Mouse (Mus musculus) hindbrain, embryonic 14.5 days (tissue): ENCODE data around the gene Gm6169. TPM values are rescaled to one million over a fixed set of nuclear protein-coding genes. Genes with fewer than 3 reads are reported as not detected.
"Not testable (repeated sequence)": the region's sequence is repeated elsewhere in the genome, so short reads cannot be mapped to it uniquely, and the experiment has no call there.

Source experiments
- ATAC-seq: fragments of 200-750 bp; cut with Nextera tagmentation; 2 replicates; pipeline ENCODE4 v1.8.0; 2017; ENCODE audit warnings: moderate number of reproducible peaks, mild to moderate bottlenecking, moderate TSS enrichment, moderate library complexity; ENCODE audit not compliant: low FRiP score
- DNase-seq: peaks from one replicate; pipeline ENCODE4 v3.0.0-alpha.2; 2015; ENCODE audit warnings: low spot score
- H3K27ac ChIP-seq: fragments of 300-500 bp; sonication (generic); 2 replicates; pipeline ENCODE4 v1.5.1; 2014; ENCODE audit warnings: mild to moderate bottlenecking, moderate library complexity
- H3K27me3 ChIP-seq: fragments of 300-500 bp; sonication (generic); 2 replicates; pipeline ENCODE4 v1.6.1; 2014; ENCODE audit warnings: mild to moderate bottlenecking, low read length, mixed read lengths; ENCODE audit not compliant: control insufficient read depth, insufficient read depth
- H3K36me3 ChIP-seq: fragments of 300-500 bp; sonication (generic); replicated peaks from 2 replicates; pipeline ENCODE4 v1.6.1; 2014; ENCODE audit not compliant: control insufficient read depth, insufficient read depth
- H3K4me1 ChIP-seq: fragments of 300-500 bp; sonication (generic); replicated peaks from 2 replicates; pipeline ENCODE4 v1.6.1; 2014; ENCODE audit warnings: antibody characterized with exemption, low read length, mixed read lengths; ENCODE audit not compliant: control insufficient read depth, insufficient read depth
- H3K4me2 ChIP-seq: fragments of 300-500 bp; sonication (generic); replicated peaks from 2 replicates; pipeline ENCODE4 v1.6.1; 2014; ENCODE audit warnings: mild to moderate bottlenecking, moderate library complexity
- H3K4me3 ChIP-seq: fragments of 300-500 bp; sonication (generic); replicated peaks from 2 replicates; pipeline ENCODE4 v1.5.1; 2014; ENCODE audit warnings: mild to moderate bottlenecking, low read length
- H3K9ac ChIP-seq: fragments of 300-500 bp; sonication (generic); 2 replicates; pipeline ENCODE4 v1.6.1; 2014
- H3K9me3 ChIP-seq: fragments of 300-500 bp; sonication (generic); 2 replicates; pipeline ENCODE4 v1.6.1; 2016; ENCODE audit warnings: low read length; ENCODE audit not compliant: control insufficient read depth
- WGBS: fragments of 180-500 bp; shearing (Covaris S2); extraction: QIAGEN DNeasy Blood & Tissue Kit; methylation state at CpG from one replicate; pipeline ENCODE4 v1.1.7; 2014; 5-methylcytosine and 5-hydroxymethylcytosine counted together
- polyA plus RNA-seq: library from polyadenylated mRNA; unstranded; fragments of >200 nt; fragmentation: Nextera tagmentation; extraction: Ambion mirVana; gene quantifications from 2 replicates; pipeline ENCODE4 v1.2.1, GENCODE M21; 2014

The Gm6169 gene
- 0.60 and 1.2 TPM in 2 replicates for polyA plus RNA-seq

DNA sequence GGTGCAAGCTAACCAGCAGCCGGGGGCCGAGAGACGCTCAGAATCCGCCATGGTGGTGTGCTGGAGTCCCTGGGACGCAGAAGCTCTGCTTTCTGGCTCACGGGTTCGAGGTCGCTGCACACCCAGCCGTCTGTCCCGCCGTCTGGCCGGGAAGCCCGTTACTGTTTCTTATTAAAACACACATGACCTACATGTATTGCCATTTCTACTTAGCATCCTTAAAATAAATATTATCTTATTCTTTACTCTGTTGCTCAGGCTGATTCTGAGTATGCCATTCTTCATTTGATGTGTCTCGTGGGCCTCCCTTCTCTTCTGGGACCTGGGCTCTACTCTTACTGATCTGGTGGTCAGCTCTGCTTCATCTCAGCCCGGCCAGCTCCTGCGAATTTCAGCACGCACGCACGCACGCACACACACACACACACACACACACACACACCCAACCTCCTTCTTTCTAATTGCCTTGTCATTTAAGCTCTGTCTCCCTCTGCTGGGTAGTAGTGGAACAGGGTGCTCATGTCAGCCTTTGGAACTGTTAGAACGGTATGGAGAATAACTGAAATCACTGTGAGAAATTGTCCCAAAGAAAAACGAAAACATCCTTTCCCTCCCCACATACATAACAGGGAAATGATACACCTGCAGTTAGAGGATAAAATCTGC lies at the start of gene Gm6169:
Gm6169 (minus strand) TSS at position 51 of the 666 bp plus-strand sequence.
- 80% methylated on average over 22 of the region's 22 CpGs for WGBS
- ATAC-seq, result peak; percentile 53; the same call in 1 of the 2 replicates

GRCm38 (mm10) chr13:97145834-97146233 lies 46.8 kb upstream of the Gm6169 start:
- H3K36me3 ChIP-seq, result peaks cover 71% of the 10 kb centered on the region
- WGBS, result 61% methylated on average over 4 of the region's 4 CpGs
- DNase-seq, result peak; percentile 68

More for the DNA sequence above, at the start of gene Gm6169:
- Histone ChIP-seq H3K36me3 (peaks cover 20% of the 10 kb centered on the region), H3K27me3 (no peaks in the 10 kb centered on the region), H3K27ac (no peak within 1 kb of the TSS), H3K9ac (no peak within 1 kb of the TSS), H3K4me3 (no peak within 1 kb of the TSS), H3K9me3 (no peaks in the 10 kb centered on the region), H3K4me1 (no peaks in the 10 kb centered on the region), H3K4me2 (no peak within 1 kb of the TSS)
- DNase-seq, result peak; percentile 76

GRCm38 (mm10) chr13:97142321-97142720 lies 43.3 kb upstream of the Gm6169 start:
- Histone ChIP-seq H3K9ac (no peak overlapping the region), H3K4me3 (no peak overlapping the region), H3K4me1 (peaks cover 8% of the 10 kb centered on the region), H3K9me3 (no peaks in the 10 kb centered on the region), H3K27ac (no peak overlapping the region), H3K36me3 (peaks cover 40% of the 10 kb centered on the region), H3K27me3 (no peaks in the 10 kb centered on the region), H3K4me2 (no peak overlapping the region)
- DNase-seq (no peak), ATAC-seq (no peak)
- 94% methylated on average over 7 of the region's 7 CpGs for WGBS

More at GRCm38 (mm10) chr13:97145834-97146233, 46.8 kb upstream of the Gm6169 start:
- H3K4me3 ChIP-seq, result no peak overlapping the region
- no peak overlapping the region for H3K9ac ChIP-seq
- H3K9me3 ChIP-seq, result no peaks in the 10 kb centered on the region
- no peak for ATAC-seq
- H3K4me2 ChIP-seq, result no peak overlapping the region
- H3K27ac ChIP-seq, result no peak overlapping the region
- no peaks in the 10 kb centered on the region for H3K27me3 ChIP-seq
- H3K4me1 ChIP-seq, result no peaks in the 10 kb centered on the region

DNA sequence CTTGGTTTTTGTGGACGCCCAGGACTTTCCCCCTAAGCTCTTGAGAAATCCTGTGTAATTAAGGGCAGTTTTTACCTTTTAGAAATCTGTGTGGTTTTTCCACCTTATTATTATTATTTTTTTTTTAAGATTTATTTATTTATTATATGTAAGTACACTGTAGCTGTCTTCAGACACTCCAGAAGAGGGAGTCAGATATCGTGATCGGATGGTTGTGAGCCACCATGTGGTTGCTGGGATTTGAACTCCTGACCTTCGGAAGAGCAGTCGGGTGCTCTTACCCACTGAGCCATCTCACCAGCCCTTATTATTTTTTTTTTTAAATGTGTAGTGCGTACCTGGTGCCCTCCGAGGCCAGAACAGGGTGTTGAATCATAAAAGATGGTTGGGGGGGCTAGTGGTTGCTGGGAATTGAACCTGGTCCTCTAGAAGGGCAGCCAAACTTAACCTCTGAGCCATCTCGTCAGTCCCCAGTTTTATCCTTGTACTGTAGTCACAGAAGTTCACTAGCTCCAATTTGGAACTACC lies 39.4 kb upstream of the Gm6169 start:
- not testable (repeated sequence) for H3K27me3 ChIP-seq, H3K9me3 ChIP-seq, ATAC-seq, DNase-seq
- Histone ChIP-seq H3K9ac (peak overlapping the region; percentile 94), H3K36me3 (peaks cover 40% of the 10 kb centered on the region), H3K4me1 (peaks cover 16% of the 10 kb centered on the region), H3K4me2 (peak overlapping the region; percentile 48), H3K27ac (peak overlapping the region; percentile 89), H3K4me3 (peak overlapping the region; percentile 87)
- 31% methylated on average over 8 of the region's 8 CpGs for WGBS

- peak within 1 kb of the TSS; percentile 90 for H3K4me2 ChIP-seq
- peak; percentile 98 for ATAC-seq
- H3K27ac ChIP-seq, result peak within 1 kb of the TSS; percentile 89
- peak; percentile 94 for DNase-seq
- peaks cover 39% of the 10 kb centered on the region for H3K36me3 ChIP-seq
- no peaks in the 10 kb centered on the region for H3K9me3 ChIP-seq
- peak within 1 kb of the TSS; percentile 94 for H3K9ac ChIP-seq
- H3K27me3 ChIP-seq, result no peaks in the 10 kb centered on the region
- H3K4me1 ChIP-seq, result peaks cover 16% of the 10 kb centered on the region
- under 1% methylated on average over 57 of the region's 57 CpGs for WGBS
- H3K4me3 ChIP-seq, result peak within 1 kb of the TSS; percentile 87
These were observed 38.7 kb upstream of the Gm6169 start, which contains the start of the genes Gfm2 and Nsa2 for GRCm38 (mm10) chr13:97137466-97138400. TSS of gene Gfm2 (plus strand) at chr13:97137937. TSS of gene Nsa2 (minus strand) at chr13:97137937.

- ATAC-seq, DNase-seq: not testable (repeated sequence)
- no CpG with 5 or more reads among the region's 2 CpGs for WGBS
These were observed 31.4 kb upstream of the Gm6169 start for GRCm38 (mm10) chr13:97130413-97130812.

DNA sequence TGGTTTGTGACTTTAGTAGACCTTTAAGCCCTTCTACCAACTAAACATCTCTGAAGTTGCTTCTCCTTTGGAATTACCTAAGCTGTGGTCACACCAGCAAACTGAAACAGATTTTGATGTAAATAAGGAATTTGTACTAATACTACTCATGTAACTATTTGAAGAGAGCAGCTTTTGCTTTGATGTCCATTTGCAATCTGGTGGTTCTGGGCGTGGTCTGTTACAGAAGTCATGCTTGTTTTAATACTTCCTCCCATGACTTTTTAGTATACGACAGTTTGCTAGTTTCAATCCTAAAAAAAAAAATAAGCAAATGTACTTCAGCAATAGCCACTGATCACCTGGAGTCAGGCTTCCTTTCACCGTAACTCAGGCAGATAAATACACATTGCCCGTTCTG lies 30.6 kb upstream of the Gm6169 start:
- not testable (repeated sequence) for ATAC-seq, H3K27me3 ChIP-seq, H3K9ac ChIP-seq, DNase-seq, H3K4me2 ChIP-seq, H3K9me3 ChIP-seq, H3K4me1 ChIP-seq, H3K4me3 ChIP-seq, H3K27ac ChIP-seq
- WGBS, result 89% methylated on average over 2 of the region's 4 CpGs
- H3K36me3 ChIP-seq, result peaks cover 60% of the 10 kb centered on the region

More at GRCm38 (mm10) chr13:97130413-97130812, 31.4 kb upstream of the Gm6169 start:
- not testable (repeated sequence) for H3K9ac ChIP-seq, H3K27ac ChIP-seq, H3K4me1 ChIP-seq, H3K27me3 ChIP-seq, H3K4me2 ChIP-seq, H3K4me3 ChIP-seq, H3K9me3 ChIP-seq
- peaks cover 60% of the 10 kb centered on the region for H3K36me3 ChIP-seq

DNA sequence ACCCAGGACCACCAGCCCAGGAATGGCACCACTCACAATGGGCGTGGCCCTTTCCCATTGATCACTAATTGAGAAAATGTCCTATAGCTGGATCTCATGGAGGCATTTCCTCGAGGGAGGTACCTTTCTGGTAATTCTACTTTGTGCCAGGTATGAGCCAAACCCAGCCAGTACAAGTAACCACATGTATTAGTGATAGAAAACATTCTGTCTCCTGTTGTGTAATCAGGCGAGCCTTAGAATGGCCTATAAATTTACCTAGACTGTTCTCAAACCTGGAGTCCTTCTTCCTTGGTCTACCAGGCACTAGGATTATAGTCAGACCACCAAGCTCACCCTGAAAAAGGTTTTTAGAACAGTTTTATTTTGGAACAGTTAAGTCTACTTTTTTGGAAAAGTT lies 22.3 kb upstream of the Gm6169 start:
- Histone ChIP-seq H3K9me3 (no peaks in the 10 kb centered on the region), H3K4me2 (no peak overlapping the region), H3K4me3 (no peak overlapping the region), H3K27ac (no peak overlapping the region), H3K36me3 (peaks cover 79% of the 10 kb centered on the region), H3K4me1 (no peaks in the 10 kb centered on the region), H3K27me3 (no peaks in the 10 kb centered on the region), H3K9ac (no peak overlapping the region)
- WGBS, result 84% methylated on average over 3 of the region's 3 CpGs
- DNase-seq (no peak), ATAC-seq (no peak)

GRCm38 (mm10) chr13:97109046-97109445 lies 10.0 kb upstream of the Gm6169 start:
- Histone ChIP-seq H3K4me1 (no peaks in the 10 kb centered on the region), H3K4me2 (no peak overlapping the region), H3K9me3 (no peaks in the 10 kb centered on the region), H3K27ac (no peak overlapping the region), H3K36me3 (peaks cover 37% of the 10 kb centered on the region), H3K9ac (no peak overlapping the region), H3K4me3 (no peak overlapping the region), H3K27me3 (no peaks in the 10 kb centered on the region)
- no peak for DNase-seq
- ATAC-seq, result no peak
- 85% methylated on average over 4 of the region's 4 CpGs for WGBS
